Mouse (Mus musculus) cerebellum, adult 18-20 months (tissue): ENCODE results near the gene Snx13.

ENCODE experiments used
- DNase-seq, 2 experiments: peaks; one replicate each; pipeline ENCODE4 v3.0.0; 2021

The Snx13 gene

DNA sequence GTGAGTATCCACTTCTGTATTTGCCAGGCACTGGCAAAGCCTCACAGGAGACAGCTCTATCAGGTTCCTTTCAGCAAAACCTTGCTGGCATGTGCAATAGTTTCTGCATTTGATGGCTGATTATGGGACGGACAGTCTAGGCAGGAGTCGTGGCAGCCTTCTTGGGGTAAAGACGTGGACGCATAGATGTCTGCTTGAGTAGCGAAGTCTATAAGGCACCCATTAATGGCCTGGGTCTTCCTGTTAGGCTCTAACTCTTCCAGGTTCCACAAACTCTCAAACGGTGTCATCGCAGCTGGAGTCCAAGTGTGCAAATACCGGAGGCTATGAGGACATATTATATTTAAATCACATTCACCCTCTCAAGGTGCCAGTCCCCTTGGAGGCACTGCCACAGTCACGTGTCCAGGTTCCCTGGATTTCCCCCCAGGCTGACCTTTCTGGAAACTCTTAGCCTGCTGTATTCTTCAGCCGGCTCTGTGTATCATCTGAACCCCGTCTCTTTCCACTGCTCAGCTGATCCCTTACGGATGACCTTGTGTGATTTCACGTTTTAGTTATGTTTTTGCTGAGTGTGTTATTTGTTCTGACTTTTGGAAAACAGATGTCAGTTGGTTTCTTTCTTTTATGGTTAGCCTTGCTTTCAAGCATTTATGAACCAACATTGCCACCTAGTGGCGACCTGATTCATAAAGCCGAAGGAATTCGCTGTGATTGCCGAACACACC is 144.9 kb downstream of the Snx13 start:
- peak; percentile 71 to 81 for DNase-seq

DNA sequence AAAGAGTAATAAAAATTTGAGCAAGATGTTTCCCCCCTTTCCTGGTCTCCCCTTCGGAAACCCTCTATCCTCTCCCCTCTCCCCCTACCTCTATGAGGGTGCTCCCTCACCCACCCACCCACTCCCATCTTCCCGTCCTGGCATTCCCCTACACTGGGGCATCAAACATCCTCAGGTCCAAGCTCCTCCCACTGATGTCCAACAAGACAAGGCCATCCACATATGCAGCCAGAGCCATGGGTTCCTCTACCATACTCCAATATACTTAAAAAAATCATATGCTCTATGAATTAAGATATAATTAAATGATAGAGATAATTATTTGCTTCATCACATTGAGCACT is 145.4 kb downstream of the Snx13 start:
- no peak for DNase-seq
